Mouse (Mus musculus) naive thymus-derived CD4-positive, alpha-beta T cell, adult 5 months (primary cell): ENCODE measurements around the gene Cbwd1. TPM values are rescaled to one million over a fixed set of nuclear protein-coding genes. Genes with fewer than 3 reads are reported as not detected.

Experiments
- polyA plus RNA-seq: library from polyadenylated mRNA; unstranded; fragments of 100-300 nt; shearing (Covaris generic); gene quantifications from one replicate; pipeline ENCODE4 v1.2.1, GENCODE M21; 2017

Gene Cbwd1
- 19.4 TPM for polyA plus RNA-seq

DNA sequence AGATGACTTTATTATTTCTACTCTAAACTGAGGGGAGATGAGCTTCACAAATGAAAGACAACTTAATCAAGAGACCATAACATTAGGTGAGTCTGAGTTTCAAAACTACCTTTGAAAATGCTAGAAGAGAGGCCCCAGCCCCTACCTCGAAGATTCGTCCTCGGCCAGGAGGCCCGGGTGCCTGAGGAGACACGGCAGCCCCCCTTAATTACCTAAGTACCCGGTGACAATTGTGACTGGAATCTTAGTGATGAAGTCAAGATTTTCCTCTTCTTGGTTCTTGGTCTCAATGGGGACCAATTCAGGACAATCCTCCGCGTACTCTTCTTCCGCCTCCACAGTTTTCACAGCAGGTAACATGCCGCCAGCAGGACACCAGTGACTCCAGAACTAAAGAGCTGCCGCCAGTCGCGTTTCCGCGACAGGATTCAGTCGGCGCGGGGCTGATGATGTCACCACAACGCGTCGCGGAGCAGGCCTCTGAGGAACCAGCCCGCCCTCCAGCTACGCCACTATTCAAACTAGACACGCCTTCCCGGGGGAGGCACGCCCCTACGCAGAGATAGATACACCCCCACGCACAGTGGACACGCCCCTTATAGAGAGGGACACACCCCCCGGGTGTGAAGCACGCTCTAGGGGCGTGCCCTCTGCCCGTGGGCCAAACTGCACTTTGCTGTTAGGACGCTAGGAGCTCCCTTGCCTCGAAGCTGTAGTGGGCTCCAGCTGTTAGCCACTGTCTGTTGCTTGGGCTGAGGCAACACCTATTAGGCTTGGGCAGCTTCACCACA lies at the start of gene Cbwd1:
Cbwd1 (minus strand) TSS at position 439 of the 791 bp plus-strand sequence.

DNA sequence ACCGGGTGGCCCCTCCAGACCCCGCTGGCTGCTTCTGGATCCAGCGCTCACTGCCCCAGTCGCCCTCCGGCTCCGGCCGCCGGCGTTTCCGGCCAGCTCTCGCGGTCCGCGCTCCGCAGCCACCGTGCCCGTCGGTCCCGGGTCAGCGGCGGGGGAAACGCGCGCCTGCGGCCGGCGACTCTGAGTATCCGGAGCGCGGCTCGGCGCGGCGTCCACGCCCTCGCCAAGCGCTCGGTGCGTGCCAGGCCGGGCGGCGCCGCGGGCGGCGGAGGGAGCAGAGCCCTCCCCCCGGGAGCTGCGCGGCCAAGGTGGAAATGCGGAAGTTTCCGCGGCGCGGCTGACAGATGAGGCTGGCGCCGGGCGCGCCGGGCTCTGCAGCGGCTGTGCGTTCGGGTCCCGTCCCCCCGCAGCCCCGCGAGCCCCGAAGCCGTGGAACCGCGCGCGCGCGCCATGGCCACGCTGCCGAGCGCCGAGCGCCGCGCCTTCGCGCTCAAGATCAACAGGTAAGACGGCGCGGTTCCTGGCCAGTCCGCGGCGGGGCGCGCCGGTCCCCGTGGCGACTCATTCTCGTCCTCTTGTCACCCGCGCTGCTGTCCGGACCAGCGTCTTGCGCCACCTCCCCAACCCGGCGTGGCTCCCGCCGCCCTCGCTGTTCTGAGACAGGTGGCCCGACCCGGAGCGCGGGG lies 37.9 kb upstream of the Cbwd1 start, which contains the start of gene Dock8:
Dock8 (plus strand) TSS at position 334 of the 686 bp plus-strand sequence.

DNA sequence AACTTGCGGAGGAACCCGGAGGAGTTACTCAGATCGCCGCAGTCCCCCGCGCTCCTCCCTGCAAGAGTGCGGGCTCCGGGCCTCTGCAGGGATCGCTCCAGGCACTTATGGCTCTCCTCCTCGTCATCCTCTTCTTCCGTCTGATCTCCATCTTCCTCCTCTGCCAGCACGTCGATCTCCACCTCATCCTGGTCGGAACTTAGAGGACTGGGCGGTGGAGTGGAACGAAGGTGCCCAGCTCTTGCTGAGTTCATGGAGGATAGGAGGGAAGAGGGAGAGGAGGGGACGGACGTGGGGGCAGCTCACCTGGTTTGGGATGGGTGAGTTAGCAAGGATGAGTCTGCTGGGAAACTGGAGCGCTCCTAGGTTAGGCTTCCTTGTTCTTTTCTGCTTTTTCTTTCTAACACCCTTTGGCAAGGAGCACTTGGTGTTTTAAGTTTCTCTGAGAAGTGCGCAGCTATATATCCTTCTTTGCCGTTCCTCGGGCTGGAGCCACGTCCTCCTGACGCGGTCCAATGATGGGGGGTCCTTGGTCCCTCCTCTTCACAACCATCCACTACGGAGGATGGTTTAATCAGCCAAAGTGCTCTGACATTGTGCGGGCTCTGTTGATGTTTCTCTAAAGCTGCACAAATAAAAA lies 60.7 kb downstream of the Cbwd1 start, which contains the start of gene Foxd4:
Foxd4 (minus strand) TSS at position 617 of the 640 bp plus-strand sequence.

DNA sequence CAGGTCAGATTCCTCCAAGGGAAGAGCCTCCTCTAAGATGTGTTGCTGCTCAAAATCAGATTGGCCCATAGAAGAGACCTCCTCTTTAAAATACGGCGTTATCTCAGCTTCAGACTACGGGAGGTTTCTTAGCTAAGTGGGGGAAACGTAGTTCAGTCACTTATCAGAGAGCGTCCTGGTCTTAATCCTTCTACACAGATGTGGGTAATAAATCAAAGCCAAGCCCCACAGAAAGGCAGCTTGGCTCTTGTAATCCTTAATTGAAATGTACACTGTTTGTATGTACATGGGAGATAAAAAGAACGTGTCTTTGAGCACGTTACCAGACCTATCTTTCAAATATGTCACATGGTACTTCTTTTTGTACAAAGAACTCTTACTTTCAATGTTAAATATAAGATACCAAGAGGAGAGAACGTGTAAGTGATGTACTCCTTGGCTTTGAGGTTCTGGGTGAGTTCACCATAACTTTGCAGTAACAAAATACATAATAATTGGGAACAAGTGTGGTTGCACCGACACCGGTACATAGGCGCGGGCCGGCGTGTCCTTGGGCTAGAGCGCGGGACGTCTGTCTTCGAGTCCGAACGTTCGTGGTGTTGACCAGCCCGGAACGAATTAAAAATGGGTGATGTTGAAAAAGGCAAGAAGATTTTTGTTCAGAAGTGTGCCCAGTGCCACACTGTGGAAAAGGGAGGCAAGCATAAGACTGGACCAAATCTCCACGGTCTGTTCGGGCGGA lies 86.1 kb downstream of the Cbwd1 start, which contains the start of gene Gm10053:
Gm10053 (plus strand) TSS at position 558 of the 742 bp plus-strand sequence.

Other genes starting within 250 kb of the Cbwd1 start
- gene Pgm5, start 99.8 kb downstream of the Cbwd1 start, polyA plus RNA-seq = not detected
- 136 TPM for gene Gm10053, start 85.9 kb downstream of the Cbwd1 start, polyA plus RNA-seq
- not detected for gene Foxd4, start 60.4 kb downstream of the Cbwd1 start, polyA plus RNA-seq
- gene Dock8, start 37.9 kb upstream of the Cbwd1 start, polyA plus RNA-seq = 191 TPM